Mouse (Mus musculus): ENCODE measurements around the gene Otud7b.
A peak's percentile ranks its signal among the peaks of the same experiment; 100 is the strongest.

The Otud7b gene

GRCm38 (mm10) chr3:96084146-96084755, 20.1 kb upstream of the Otud7b start:
- no peak for DNase-seq (ENCODE audit: low read depth, low spot score)

GRCm38 (mm10) chr3:96087219-96087618, 17.1 kb upstream of the Otud7b start:
- no peak for DNase-seq (ENCODE audit: low read depth, low spot score)

DNA sequence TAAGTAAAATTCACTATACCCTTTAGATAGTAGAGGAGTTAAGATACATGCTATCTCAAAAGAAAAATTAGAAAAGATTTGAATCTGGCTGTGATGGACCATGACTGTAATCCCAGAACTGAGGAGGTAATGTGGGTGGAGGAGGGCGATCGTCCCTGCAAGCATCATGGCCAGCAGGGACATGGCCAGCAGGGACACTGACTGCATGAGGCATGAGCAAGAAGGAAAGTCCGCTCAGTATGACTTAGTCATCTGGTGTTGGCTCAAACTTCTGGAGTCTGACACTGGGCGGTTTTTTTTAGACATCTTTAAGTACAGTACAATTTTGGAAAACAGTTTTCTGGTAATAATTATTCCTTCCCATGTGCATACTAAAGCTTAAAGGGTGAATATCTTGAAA, 16.5 kb upstream of the Otud7b start:
- DNase-seq (ENCODE audit: low read depth, low spot score), result no peak

GRCm38 (mm10) chr3:96089882-96090489, 14.3 kb upstream of the Otud7b start:
- DNase-seq (ENCODE audit: low read depth, low spot score), result no peak

- DNase-seq (ENCODE audit: low read depth, low spot score), result no peak
These were observed 13.2 kb upstream of the Otud7b start for GRCm38 (mm10) chr3:96091146-96091545.

DNA sequence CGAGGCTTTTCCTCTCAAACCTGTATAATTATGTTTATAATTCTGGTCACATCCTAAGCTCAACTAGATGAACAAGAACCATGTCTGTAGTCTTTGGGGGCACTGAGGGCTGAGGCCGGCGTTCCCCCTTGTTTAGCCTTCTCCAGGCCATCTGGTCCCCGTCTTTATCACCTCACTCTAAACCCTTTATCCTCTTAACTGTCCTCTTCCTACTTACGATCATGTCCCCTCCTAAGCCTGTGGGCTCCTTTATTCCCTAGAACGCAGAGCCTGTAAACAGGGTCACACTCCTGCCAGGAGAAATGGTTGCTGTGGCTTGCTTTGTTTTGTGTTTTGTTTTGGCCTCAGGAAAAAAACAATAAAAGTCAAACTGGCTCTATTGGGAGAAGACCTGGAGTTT, 12.4 kb upstream of the Otud7b start:
- peak; percentile 76 for DNase-seq (ENCODE audit: low read depth, low spot score)

DNA sequence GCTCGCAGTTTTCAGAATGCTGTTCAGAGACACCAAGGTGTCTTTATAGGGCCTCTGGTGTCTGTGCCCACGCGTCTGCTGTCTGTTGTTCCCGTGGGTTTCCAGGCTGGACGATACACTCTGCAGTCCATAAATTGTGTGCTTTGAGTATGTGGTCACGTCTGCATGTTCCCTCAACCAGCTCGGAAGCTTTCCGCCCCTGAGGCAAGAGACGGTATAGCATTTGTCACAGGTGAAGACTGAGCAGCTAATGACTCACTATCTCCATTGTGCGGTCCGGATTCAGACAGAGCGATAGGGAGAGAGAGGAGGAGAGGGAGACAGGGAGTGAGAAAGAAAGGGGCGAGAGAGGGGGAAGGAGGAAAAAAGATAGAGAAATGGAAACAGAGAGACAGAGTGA, 10.8 kb upstream of the Otud7b start:
- no peak for DNase-seq (ENCODE audit: low read depth, low spot score)

- peak; percentile 71 for DNase-seq (ENCODE audit: low read depth, low spot score)
These were observed 10.1 kb upstream of the Otud7b start for GRCm38 (mm10) chr3:96094203-96094602.

- no peak for DNase-seq (ENCODE audit: low read depth, low spot score)
These were observed 6.2 kb upstream of the Otud7b start for GRCm38 (mm10) chr3:96098168-96098567.

GRCm38 (mm10) chr3:96098616-96099267, 5.6 kb upstream of the Otud7b start:
- DNase-seq (ENCODE audit: low read depth, low spot score), result no peak

- DNase-seq (ENCODE audit: low read depth, low spot score), result no peak
These were observed 2.0 kb upstream of the Otud7b start for GRCm38 (mm10) chr3:96102100-96102872.

DNA sequence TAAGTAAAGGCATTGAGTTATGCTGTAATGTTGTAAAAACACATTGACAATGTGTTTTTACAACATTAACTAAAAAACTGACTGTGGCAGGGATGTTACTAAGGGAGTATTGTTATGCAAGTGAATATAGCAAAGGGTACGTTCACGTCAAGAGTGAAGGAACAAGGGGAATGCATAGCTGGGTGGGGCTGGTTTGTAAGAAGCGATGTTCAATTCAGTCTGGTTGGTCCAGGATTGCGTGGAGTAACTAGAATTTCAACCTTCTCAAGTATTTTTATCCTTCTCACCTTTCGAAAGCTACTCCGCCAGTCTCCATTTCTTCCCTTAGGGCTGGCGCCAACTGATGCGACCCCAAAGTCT, 446 bp upstream of the Otud7b start:
- no peak for DNase-seq (ENCODE audit: low read depth, low spot score)

DNA sequence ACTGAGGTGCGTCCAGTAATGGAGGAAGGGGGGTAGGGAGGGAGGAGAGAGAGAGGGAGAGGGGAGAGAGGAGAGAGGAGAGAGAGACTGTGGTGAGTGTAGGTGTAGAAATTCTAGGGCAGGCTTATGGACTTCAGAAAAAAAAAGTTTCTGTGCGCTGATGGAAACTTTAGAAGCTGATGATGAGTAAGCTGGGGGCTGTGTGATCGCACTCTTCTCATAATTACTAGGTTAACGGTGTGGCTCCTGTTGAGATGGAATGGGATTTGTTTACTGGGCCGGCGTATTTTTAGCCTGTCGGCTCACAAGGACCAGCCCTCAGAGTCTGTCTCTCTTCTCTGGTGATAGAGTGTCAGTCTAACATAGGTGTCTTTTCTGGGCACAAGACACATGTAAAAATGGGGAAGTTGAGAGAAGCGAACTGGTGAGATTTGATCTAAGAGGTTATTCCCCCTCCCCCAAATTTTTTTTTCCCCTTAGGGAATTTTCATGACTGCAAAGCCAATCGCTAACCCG, 963 bp downstream of the Otud7b start:
- DNase-seq (ENCODE audit: low read depth, low spot score), result no peak

GRCm38 (mm10) chr3:96106151-96106550, 1.8 kb downstream of the Otud7b start:
- DNase-seq (ENCODE audit: low read depth, low spot score), result no peak

- no peak for DNase-seq (ENCODE audit: low read depth, low spot score)
These were observed 4.0 kb downstream of the Otud7b start for GRCm38 (mm10) chr3:96108315-96108714.

GRCm38 (mm10) chr3:96113251-96113650, 8.9 kb downstream of the Otud7b start:
- DNase-seq (ENCODE audit: low read depth, low spot score), result no peak

DNA sequence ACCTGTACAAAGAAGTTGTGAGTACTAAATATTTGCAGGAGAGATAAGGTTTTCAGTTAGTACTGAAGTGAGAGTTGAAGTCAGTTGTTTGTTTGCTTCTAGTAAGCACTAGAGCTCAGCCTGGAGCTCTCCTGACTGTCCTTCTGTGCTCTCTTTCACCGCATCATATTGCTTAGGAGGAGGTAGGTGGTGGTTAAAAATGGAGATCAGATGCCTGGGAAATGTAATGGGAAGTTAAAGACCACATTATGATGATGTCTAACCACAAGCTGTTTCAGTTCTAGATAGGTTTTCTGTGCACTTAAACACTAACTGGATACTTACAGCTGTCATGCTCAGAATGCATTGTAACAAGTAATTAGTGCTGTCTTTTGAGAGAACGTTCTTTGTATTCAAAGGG, 13.8 kb downstream of the Otud7b start:
- no peak for DNase-seq (ENCODE audit: low read depth, low spot score)

DNA sequence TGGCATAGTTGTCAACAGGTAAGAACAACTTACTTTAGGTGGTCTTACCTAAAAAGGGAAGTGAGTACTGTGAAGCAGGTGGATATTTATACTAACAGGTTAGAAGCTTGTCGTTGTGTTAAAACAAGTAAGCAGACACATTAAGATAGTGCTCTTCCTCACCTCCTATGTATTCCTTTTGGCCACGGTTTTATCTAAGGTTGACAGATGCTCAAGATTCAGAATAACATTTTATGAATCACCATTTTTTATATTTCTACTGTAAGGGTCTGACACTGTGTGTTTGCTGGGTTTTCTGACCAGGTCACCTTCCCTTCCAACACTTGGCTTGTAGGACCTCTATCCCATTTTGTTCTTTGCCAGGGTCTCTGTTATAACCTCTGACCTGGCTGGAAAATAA, 14.4 kb downstream of the Otud7b start:
- DNase-seq (ENCODE audit: low read depth, low spot score), result no peak

- no peak for DNase-seq (ENCODE audit: low read depth, low spot score)
These were observed 19.9 kb downstream of the Otud7b start for GRCm38 (mm10) chr3:96124235-96124634.

DNA sequence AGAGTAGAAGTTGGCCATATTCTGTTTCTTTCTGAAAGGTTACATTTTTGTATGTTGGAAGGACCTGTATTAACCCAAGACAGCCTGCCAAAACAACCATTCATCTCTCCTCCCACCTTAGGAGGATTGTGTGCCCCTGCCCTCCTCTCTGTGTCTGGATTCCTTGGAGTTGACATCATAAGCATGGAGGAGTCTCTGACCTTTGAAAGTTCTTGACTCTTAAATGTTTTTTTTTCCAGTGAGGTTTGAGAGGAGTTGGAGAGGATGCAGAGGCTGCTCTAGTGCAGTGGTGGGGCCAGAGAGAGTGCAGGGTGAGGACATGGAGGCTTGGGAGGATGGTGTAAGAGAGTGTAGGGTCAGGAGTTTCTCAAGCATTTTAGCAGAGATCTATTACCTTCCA, 23.8 kb downstream of the Otud7b start:
- DNase-seq (ENCODE audit: low read depth, low spot score), result no peak

DNA sequence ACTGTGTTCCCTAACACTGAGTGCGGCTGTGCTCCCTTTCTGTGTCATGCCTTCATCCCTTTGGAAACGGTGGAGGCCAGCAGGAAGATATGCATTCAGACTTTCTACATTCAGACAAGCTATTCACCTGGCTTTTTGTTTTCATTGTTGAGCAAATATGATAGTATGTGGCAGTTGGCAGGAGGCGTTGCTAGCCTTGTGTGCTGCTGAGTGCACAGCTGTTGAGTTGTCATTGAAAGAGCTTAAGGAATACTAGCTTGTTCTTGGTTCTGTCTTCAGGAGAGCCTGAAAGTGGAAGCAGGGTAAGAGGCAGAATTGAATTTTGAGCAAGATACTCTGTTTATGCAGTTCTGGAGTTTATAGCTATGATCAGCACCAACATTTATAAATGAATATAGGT, 28.2 kb downstream of the Otud7b start:
- no peak for DNase-seq (ENCODE audit: low read depth, low spot score)

- no peak for DNase-seq (ENCODE audit: low read depth, low spot score)
These were observed 29.1 kb downstream of the Otud7b start for GRCm38 (mm10) chr3:96133327-96133905.
